Mouse (Mus musculus): ENCODE measurements around the gene Fbl. TPM values are rescaled to one million over a fixed set of nuclear protein-coding genes. Genes with fewer than 3 reads are reported as not detected.
"Not testable (repeated sequence)": the region's sequence is repeated elsewhere in the genome, so short reads cannot be mapped to it uniquely, and the experiment has no call there.

Gene Fbl
- polyA plus RNA-seq, 1 experiment from 2014 or later = 42.4 TPM

- DNase-seq (ENCODE audit: low spot score); H3K36me3 ChIP-seq (ENCODE audit: control insufficient read depth, insufficient read depth, low read length); H3K4me3 ChIP-seq (ENCODE audit: low read depth, low read length); H3K9me3 ChIP-seq (ENCODE audit: control insufficient read depth, low read length); ATAC-seq (ENCODE audit: low read depth); H3K27me3 ChIP-seq (replicated peaks; ENCODE audit: control insufficient read depth, insufficient read depth, low read length); H3K4me1 ChIP-seq (ENCODE audit: control insufficient read depth, insufficient read depth, low read length); H3K27ac ChIP-seq (replicated peaks; ENCODE audit: low read depth, low read length); H3K9ac ChIP-seq (ENCODE audit: low read depth, low read length); H3K4me2 ChIP-seq (ENCODE audit: low read depth, low read length): not testable (repeated sequence)
- WGBS = 88% methylated on average over 19 of the region's 20 CpGs
These were observed 49.6 kb downstream of the Fbl start for GRCm38 (mm10) chr7:28218951-28219740.

- not testable (repeated sequence) for H3K27me3 ChIP-seq (replicated peaks; ENCODE audit: control insufficient read depth, insufficient read depth, low read length); H3K27ac ChIP-seq (replicated peaks; ENCODE audit: low read depth, low read length); H3K4me2 ChIP-seq (ENCODE audit: low read depth, low read length); DNase-seq (ENCODE audit: low spot score); ATAC-seq (ENCODE audit: low read depth); H3K4me1 ChIP-seq (ENCODE audit: control insufficient read depth, insufficient read depth, low read length); H3K36me3 ChIP-seq (ENCODE audit: control insufficient read depth, insufficient read depth, low read length); H3K9ac ChIP-seq (ENCODE audit: low read depth, low read length); H3K9me3 ChIP-seq (ENCODE audit: control insufficient read depth, low read length); H3K4me3 ChIP-seq (ENCODE audit: low read depth, low read length)
- WGBS = 81% methylated on average over 4 of the region's 4 CpGs
These were observed 57.3 kb downstream of the Fbl start for GRCm38 (mm10) chr7:28226836-28227235.

- not testable (repeated sequence) for H3K36me3 ChIP-seq (ENCODE audit: control insufficient read depth, insufficient read depth, low read length); H3K4me1 ChIP-seq (ENCODE audit: control insufficient read depth, insufficient read depth, low read length); H3K4me3 ChIP-seq (ENCODE audit: low read depth, low read length); H3K9me3 ChIP-seq (ENCODE audit: control insufficient read depth, low read length); H3K27me3 ChIP-seq (replicated peaks; ENCODE audit: control insufficient read depth, insufficient read depth, low read length); H3K4me2 ChIP-seq (ENCODE audit: low read depth, low read length); ATAC-seq (ENCODE audit: low read depth); H3K27ac ChIP-seq (replicated peaks; ENCODE audit: low read depth, low read length); H3K9ac ChIP-seq (ENCODE audit: low read depth, low read length); DNase-seq (ENCODE audit: low spot score)
- 88% methylated on average over 4 of the region's 4 CpGs for WGBS
These were observed 57.9 kb downstream of the Fbl start for GRCm38 (mm10) chr7:28227421-28227820.

Other genes with a start within 250 kb of the Fbl start
- 8.0 and 8.3 TPM in 2 replicates for gene Zfp974, start 240.2 kb upstream of the Fbl start, polyA plus RNA-seq (2014; fragmentation: Nextera tagmentation; extraction: Ambion mirVana)
- gene Zfp780b, start 190.5 kb upstream of the Fbl start, polyA plus RNA-seq (2014; fragmentation: Nextera tagmentation; extraction: Ambion mirVana) = 10.5 and 10.9 TPM in 2 replicates
- gene Zfp850, start 155.6 kb upstream of the Fbl start, polyA plus RNA-seq (2014; fragmentation: Nextera tagmentation; extraction: Ambion mirVana) = 4.6 and 4.9 TPM in 2 replicates
- 247 and 269 TPM in 2 replicates for gene Psmc4, start 119.6 kb upstream of the Fbl start, polyA plus RNA-seq (2014; fragmentation: Nextera tagmentation; extraction: Ambion mirVana)
- gene Fcgbp, start 98.5 kb upstream of the Fbl start, polyA plus RNA-seq (2014; fragmentation: Nextera tagmentation; extraction: Ambion mirVana) = 0.34 and 0.58 TPM in 2 replicates
- 0.01 TPM in 1 of 2 replicates, not detected in the other for gene 9530053A07Rik, start 40.2 kb upstream of the Fbl start, polyA plus RNA-seq (2014; fragmentation: Nextera tagmentation; extraction: Ambion mirVana)
- gene Dyrk1b, start 9.8 kb downstream of the Fbl start, polyA plus RNA-seq (2014; fragmentation: Nextera tagmentation; extraction: Ambion mirVana) = 12.2 and 13.5 TPM in 2 replicates
- 4.9 and 6.3 TPM in 2 replicates for gene Eid2, start 98.2 kb downstream of the Fbl start, polyA plus RNA-seq (2014; fragmentation: Nextera tagmentation; extraction: Ambion mirVana)
- gene Eid2b, start 108.0 kb downstream of the Fbl start, polyA plus RNA-seq (2014; fragmentation: Nextera tagmentation; extraction: Ambion mirVana) = 13.4 TPM in 2 replicates
- gene Selenov, start 121.5 kb downstream of the Fbl start, polyA plus RNA-seq (2014; fragmentation: Nextera tagmentation; extraction: Ambion mirVana) = 0.42 TPM in 1 of 2 replicates, not detected in the other
- gene Dll3, start 132.5 kb downstream of the Fbl start, polyA plus RNA-seq (2014; fragmentation: Nextera tagmentation; extraction: Ambion mirVana) = 0.90 and 2.1 TPM in 2 replicates
- 124 and 134 TPM in 2 replicates for gene Timm50, start 142.4 kb downstream of the Fbl start, polyA plus RNA-seq (2014; fragmentation: Nextera tagmentation; extraction: Ambion mirVana)
- gene Supt5, start 169.0 kb downstream of the Fbl start, polyA plus RNA-seq (2014; fragmentation: Nextera tagmentation; extraction: Ambion mirVana) = 70.5 and 82.3 TPM in 2 replicates
- gene Rps16, start 180.9 kb downstream of the Fbl start, polyA plus RNA-seq (2014; fragmentation: Nextera tagmentation; extraction: Ambion mirVana) = 1,196 and 1,252 TPM in 2 replicates
- gene Plekhg2, start 202.9 kb downstream of the Fbl start, polyA plus RNA-seq (2014; fragmentation: Nextera tagmentation; extraction: Ambion mirVana) = 41.1 and 51.3 TPM in 2 replicates
- 13.5 and 14.4 TPM in 2 replicates for gene Zfp36, start 210.5 kb downstream of the Fbl start, polyA plus RNA-seq (2014; fragmentation: Nextera tagmentation; extraction: Ambion mirVana)
- gene Med29, start 223.0 kb downstream of the Fbl start, polyA plus RNA-seq (2014; fragmentation: Nextera tagmentation; extraction: Ambion mirVana) = 44.1 and 48.2 TPM in 2 replicates
- gene Paf1, start 223.2 kb downstream of the Fbl start, polyA plus RNA-seq (2014; fragmentation: Nextera tagmentation; extraction: Ambion mirVana) = 52.1 and 54.1 TPM in 2 replicates